Mouse (Mus musculus) stomach, embryonic 14.5 days (tissue): Measurements from ENCODE around the gene Stk16. TPM values are rescaled to one million over a fixed set of nuclear protein-coding genes. Genes with fewer than 3 reads are reported as not detected.

Experiments
- ATAC-seq: fragments of 200-750 bp; cut with Nextera tagmentation; 2 replicates; pipeline ENCODE4 v1.8.0; 2017; ENCODE audit warnings: low read depth, moderate TSS enrichment; ENCODE audit not compliant: insufficient number of reproducible peaks, insufficient read depth, low FRiP score
- H3K27ac ChIP-seq: fragments of 300-500 bp; sonication (generic); 2 replicates; pipeline ENCODE4 v1.5.1; 2014; ENCODE audit warnings: mild to moderate bottlenecking, low read length, moderate library complexity, mixed read lengths
- H3K27me3 ChIP-seq: fragments of 300-500 bp; sonication (generic); 2 replicates; pipeline ENCODE4 v1.6.1; 2014; ENCODE audit warnings: low read length, control low read depth, mixed read lengths; ENCODE audit not compliant: control insufficient read depth, insufficient read depth
- H3K36me3 ChIP-seq: fragments of 300-500 bp; sonication (generic); 2 replicates; pipeline ENCODE4 v1.6.1; 2014; ENCODE audit warnings: mild to moderate bottlenecking, control low read depth, low read length, moderate library complexity, mixed read lengths; ENCODE audit not compliant: control insufficient read depth, insufficient read depth
- H3K4me1 ChIP-seq: fragments of 300-500 bp; sonication (generic); 2 replicates; pipeline ENCODE4 v1.6.1; 2014; ENCODE audit warnings: low read length, control low read depth, mixed read lengths; ENCODE audit not compliant: control insufficient read depth, insufficient read depth
- H3K4me2 ChIP-seq: fragments of 300-500 bp; sonication (generic); replicated peaks from 2 replicates; pipeline ENCODE4 v1.6.1; 2014; ENCODE audit warnings: low read depth, low read length, control low read depth
- H3K4me3 ChIP-seq: fragments of 300-500 bp; sonication (generic); 2 replicates; pipeline ENCODE4 v1.5.1; 2014; ENCODE audit warnings: low read depth, low read length, control low read depth
- H3K9ac ChIP-seq: fragments of 300-500 bp; sonication (generic); replicated peaks from 2 replicates; pipeline ENCODE4 v1.6.1; 2014; ENCODE audit warnings: low read depth, mild to moderate bottlenecking, control low read depth, low read length, moderate library complexity, mixed read lengths
- H3K9me3 ChIP-seq: fragments of 300-500 bp; sonication (generic); 2 replicates; pipeline ENCODE4 v1.6.1; 2016; ENCODE audit warnings: low read depth, low read length, control low read depth; ENCODE audit not compliant: control insufficient read depth
- WGBS: fragments of 180-500 bp; shearing (Covaris S2); extraction: QIAGEN DNeasy Blood & Tissue Kit; methylation state at CpG from one replicate; pipeline ENCODE4 v1.1.7; 2014; 5-methylcytosine and 5-hydroxymethylcytosine counted together
- polyA plus RNA-seq: library from polyadenylated mRNA; unstranded; fragments of >200 nt; fragmentation: Nextera tagmentation; extraction: Ambion mirVana; gene quantifications from 2 replicates; pipeline ENCODE4 v1.2.1, GENCODE M21; 2014

The Stk16 gene
- 123 TPM in 2 replicates for polyA plus RNA-seq

DNA sequence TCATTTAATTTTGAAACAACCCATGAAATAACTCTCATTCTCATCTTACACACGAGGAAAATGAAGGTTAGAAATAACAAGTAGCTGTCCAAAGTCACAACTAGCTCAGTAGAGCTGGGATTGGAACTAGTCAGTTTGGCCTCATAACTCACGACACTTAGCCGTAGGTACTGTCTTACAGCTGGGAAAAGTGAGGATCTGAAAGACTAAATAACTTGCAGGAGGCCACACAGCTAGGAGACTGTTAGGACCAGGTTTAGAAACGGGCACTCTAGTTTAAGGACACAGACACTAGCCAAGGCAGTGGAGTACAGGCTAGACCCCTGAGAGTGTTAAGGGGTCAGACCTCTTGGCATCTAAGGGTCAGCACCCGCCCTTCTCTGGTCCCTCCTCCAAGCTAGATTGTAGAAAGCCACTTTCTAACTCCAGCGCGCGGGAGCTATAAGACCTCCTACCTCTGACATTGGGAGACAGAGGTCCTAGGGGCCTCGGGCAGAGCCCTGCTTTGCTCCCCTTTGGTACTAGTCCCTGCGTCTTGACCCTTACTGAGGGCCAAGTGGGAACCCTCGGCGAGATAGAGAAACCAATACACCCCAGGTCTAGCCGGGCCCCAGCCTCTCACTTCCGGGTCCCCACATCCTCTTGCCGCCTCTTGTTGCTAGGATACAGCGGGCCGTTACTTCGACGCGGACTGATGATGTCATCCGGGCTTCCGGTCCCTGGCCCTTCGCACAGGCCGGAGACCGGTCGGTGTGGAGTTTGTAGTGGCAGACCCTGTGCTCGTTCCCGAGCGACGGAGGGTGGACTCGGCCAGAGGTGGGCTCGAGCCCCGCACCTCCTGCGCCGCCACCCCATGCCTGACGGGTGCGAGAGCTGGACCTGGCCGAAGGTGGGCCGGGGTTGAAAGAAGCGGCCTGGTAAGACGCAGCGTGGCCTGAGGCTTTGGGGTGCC is at the start of gene Stk16, which contains the start of gene Glb1l:
TSS of gene Stk16 (plus strand) at position 703 of the 952 bp plus-strand sequence.
TSS of gene Glb1l (minus strand) at position 678 of the 952 bp plus-strand sequence.
- Histone ChIP-seq H3K4me1 (peaks cover 22% of the 10 kb centered on the region; the same call in 1 of the 2 replicates), H3K27ac (peak within 1 kb of the TSS; percentile 10; the same call in 1 of the 2 replicates), H3K27me3 (no peaks in the 10 kb centered on the region), H3K4me3 (peak within 1 kb of the TSS; percentile 93), H3K36me3 (peaks cover 18% of the 10 kb centered on the region; the same call in 1 of the 2 replicates), H3K9ac (peak within 1 kb of the TSS; percentile 84), H3K9me3 (no peaks in the 10 kb centered on the region), H3K4me2 (peak within 1 kb of the TSS; percentile 90)
- peak; percentile 90 for ATAC-seq
- WGBS: 5% methylated on average over 42 of the region's 42 CpGs

GRCm38 (mm10) chr1:75168093-75168471 is 42.6 kb upstream of the Stk16 start:
- no peaks in the 10 kb centered on the region for H3K9me3 ChIP-seq
- peaks cover 3% of the 10 kb centered on the region for H3K4me1 ChIP-seq
- H3K36me3 ChIP-seq: peaks cover 28% of the 10 kb centered on the region
- peak; percentile 17; the same call in 1 of the 2 replicates for ATAC-seq
- H3K27me3 ChIP-seq: no peaks in the 10 kb centered on the region
- WGBS: 6% methylated on average over 7 of the region's 7 CpGs
- peak overlapping the region; percentile 55 for H3K4me2 ChIP-seq
- peak overlapping the region; percentile 59 for H3K4me3 ChIP-seq
- no peak overlapping the region; the same call in 1 of the 2 replicates for H3K27ac ChIP-seq
- H3K9ac ChIP-seq: no peak overlapping the region; the same call in 1 of the 2 replicates

GRCm38 (mm10) chr1:75168472-75169464 is 41.9 kb upstream of the Stk16 start, which contains the start of gene Zfand2b:
Gene Zfand2b (plus strand): TSS chr1:75168646.
- H3K9me3 ChIP-seq: no peaks in the 10 kb centered on the region
- H3K27ac ChIP-seq: peak within 1 kb of the TSS; percentile 75; the same call in 1 of the 2 replicates
- under 1% methylated on average over 57 of the region's 59 CpGs for WGBS
- peaks cover 3% of the 10 kb centered on the region for H3K4me1 ChIP-seq
- H3K4me3 ChIP-seq: peak within 1 kb of the TSS; percentile 59
- H3K4me2 ChIP-seq: peak within 1 kb of the TSS; percentile 55
- peak; percentile 97 for ATAC-seq
- H3K27me3 ChIP-seq: no peaks in the 10 kb centered on the region
- peak within 1 kb of the TSS; percentile 34; the same call in 1 of the 2 replicates for H3K9ac ChIP-seq
- peaks cover 30% of the 10 kb centered on the region for H3K36me3 ChIP-seq

DNA sequence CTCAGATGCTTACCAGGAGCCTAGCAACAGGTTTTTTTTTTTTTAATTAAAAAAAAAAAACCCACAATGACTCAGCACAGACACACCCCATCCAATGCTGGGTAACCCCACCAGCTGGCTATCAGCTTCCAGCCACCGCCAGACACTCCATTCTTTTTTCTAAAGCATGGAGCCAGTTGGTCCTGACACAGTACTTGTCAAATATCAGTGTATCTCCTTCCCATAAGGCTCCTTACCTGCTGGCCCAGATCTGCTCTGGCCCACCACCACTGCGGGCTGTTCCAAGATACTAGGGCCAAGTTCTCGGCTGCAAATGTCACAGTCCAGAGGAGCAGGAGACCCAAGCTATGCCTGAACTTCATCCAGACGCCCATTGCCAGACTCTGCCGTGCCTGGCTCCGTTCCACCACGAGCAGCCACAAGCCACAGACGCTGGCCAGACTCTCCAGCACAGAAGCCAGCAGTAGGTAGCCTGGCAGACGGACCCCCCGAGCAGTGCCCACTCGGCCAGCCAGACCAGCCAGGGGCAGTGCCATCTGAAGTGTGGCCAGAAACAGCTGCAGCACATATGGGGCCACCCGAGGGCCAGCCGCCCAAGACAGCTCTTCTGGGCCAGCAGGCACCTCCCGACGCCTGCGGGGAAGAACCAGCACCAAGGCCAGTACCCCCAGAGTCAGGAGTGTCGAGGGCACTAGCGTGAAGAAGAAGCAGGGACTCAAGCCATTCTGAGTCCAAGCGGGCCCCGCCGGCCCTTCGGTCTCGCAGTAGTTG is 31.1 kb upstream of the Stk16 start:
- no peaks in the 10 kb centered on the region for H3K27me3 ChIP-seq
- peak overlapping the region; percentile 51 for H3K4me3 ChIP-seq
- ATAC-seq: peak; percentile 21; the same call in 1 of the 2 replicates
- peak overlapping the region; percentile 49 for H3K9ac ChIP-seq
- no peaks in the 10 kb centered on the region for H3K9me3 ChIP-seq
- no peak overlapping the region; the same call in 1 of the 2 replicates for H3K27ac ChIP-seq
- WGBS: 8% methylated on average over 23 of the region's 23 CpGs
- peaks cover 26% of the 10 kb centered on the region for H3K36me3 ChIP-seq
- H3K4me1 ChIP-seq: peaks cover 6% of the 10 kb centered on the region
- H3K4me2 ChIP-seq: peak overlapping the region; percentile 87

GRCm38 (mm10) chr1:75180105-75180590 is 30.5 kb upstream of the Stk16 start, which contains the start of gene Abcb6:
Gene Abcb6 (minus strand): TSS chr1:75180392.
- Histone ChIP-seq H3K4me2 (peak within 1 kb of the TSS; percentile 87), H3K4me1 (peaks cover 6% of the 10 kb centered on the region), H3K27me3 (no peaks in the 10 kb centered on the region), H3K4me3 (peak within 1 kb of the TSS; percentile 51), H3K9ac (peak within 1 kb of the TSS; percentile 49), H3K36me3 (peaks cover 32% of the 10 kb centered on the region), H3K27ac (no peak within 1 kb of the TSS; the same call in 1 of the 2 replicates), H3K9me3 (no peaks in the 10 kb centered on the region)
- ATAC-seq: peak; percentile 90
- WGBS: under 1% methylated on average over 31 of the region's 31 CpGs

- no peak for ATAC-seq
Measured at GRCm38 (mm10) chr1:75180741-75181140, 29.9 kb upstream of the Stk16 start.

DNA sequence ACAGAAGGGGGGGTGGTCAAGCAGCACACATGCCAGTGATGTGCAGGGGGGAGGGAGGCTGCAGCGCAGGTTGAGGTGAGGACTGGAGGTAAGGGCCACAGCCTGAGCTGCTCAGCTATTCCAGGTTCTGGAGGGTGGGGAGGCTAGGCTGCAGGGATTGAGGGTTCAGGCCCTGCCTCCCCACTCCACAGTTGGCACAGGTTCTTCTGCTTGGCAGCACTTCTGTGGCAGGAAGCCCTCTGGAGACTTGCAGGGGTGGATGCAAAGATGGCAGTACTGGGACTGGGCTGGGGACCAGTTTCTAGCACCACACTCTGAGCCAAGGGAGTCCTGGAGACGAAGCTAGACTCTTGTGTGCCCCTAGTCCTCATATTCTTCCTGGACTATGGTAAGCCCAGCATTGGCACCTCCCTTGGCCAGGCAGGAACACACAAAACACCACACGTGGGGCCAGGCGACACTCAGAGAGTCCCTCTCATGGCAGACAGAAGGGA is 29.2 kb upstream of the Stk16 start:
- WGBS: 84% methylated on average over 4 of the region's 4 CpGs
- Histone ChIP-seq H3K4me2 (no peak overlapping the region), H3K4me1 (peaks cover 6% of the 10 kb centered on the region), H3K36me3 (peaks cover 37% of the 10 kb centered on the region), H3K4me3 (no peak overlapping the region), H3K9me3 (no peaks in the 10 kb centered on the region), H3K27me3 (no peaks in the 10 kb centered on the region), H3K9ac (no peak overlapping the region), H3K27ac (no peak overlapping the region)
- no peak for ATAC-seq

More at GRCm38 (mm10) chr1:75180741-75181140, 29.9 kb upstream of the Stk16 start:
- 22% methylated on average over 7 of the region's 7 CpGs for WGBS
- Histone ChIP-seq H3K4me3 (peak overlapping the region; percentile 51; the same call in 1 of the 2 replicates), H3K9ac (no peak overlapping the region), H3K9me3 (no peaks in the 10 kb centered on the region), H3K4me2 (peak overlapping the region; percentile 87), H3K4me1 (peaks cover 6% of the 10 kb centered on the region), H3K27ac (no peak overlapping the region), H3K36me3 (peaks cover 32% of the 10 kb centered on the region), H3K27me3 (no peaks in the 10 kb centered on the region)
